Mouse (Mus musculus): Measurements from ENCODE around the gene Ypel5. TPM values are rescaled to one million over a fixed set of nuclear protein-coding genes. Genes with fewer than 3 reads are reported as not detected.

Gene Ypel5
- polyA plus RNA-seq, 1 experiment from 2014 or later = 74.5 TPM

DNA sequence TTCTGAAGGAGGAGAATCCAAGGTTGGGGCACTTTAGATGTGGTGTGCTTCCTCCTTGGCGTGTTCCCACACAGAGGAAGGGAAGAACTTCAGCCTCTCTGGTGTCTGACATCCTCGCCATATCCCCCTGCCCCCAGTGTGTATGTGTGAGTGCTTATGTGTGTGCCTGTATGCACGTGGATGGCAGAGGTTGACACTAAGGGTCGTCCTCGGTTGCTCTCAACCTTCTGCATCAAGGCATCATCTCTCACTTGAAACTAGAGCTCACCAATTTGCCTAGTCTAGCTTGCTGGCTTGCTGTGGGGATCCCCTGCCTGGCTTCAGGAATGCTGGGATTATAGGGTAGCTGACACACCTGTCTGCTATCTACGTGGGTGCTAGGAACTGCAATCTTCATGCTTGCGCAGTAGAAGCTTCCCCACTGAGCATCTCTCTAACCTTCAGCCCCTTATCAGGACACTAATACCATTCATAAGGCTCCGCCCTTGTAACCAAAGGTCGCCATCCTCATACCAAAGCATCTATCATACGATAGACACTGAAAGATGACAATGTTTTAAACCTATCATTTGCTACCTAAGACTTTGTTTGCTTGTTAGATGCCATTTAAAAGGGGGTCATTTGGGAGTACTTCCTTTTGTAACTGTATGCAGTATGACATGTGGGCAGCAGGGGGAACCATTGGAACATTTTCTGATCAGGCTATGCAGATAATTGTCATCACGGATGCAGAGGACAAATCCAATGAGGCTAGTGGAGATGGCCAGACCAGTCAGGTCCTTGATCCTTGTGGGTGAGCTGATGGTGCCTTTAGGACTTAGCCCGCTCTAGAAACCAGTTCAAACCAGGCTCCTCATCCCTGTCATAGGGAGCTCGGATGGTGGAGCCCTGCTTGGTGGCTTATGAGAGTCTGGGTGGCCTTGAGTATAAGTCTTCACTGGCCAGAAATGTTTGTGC, 21.7 kb downstream of the Ypel5 start:
- Histone ChIP-seq H3K9ac (replicated peaks) (no peak overlapping the region), H3K27me3 (no peaks in the 10 kb centered on the region; the same call in 1 of the 2 replicates), H3K9me3 (no peaks in the 10 kb centered on the region), H3K4me1 (no peaks in the 10 kb centered on the region), H3K27ac (replicated peaks) (no peak overlapping the region), H3K4me3 (no peak overlapping the region), H3K4me2 (replicated peaks) (no peak overlapping the region), H3K36me3 (no peaks in the 10 kb centered on the region)
- peak; percentile 73 for ATAC-seq (ENCODE audit: low FRiP score, low read depth)
- 58% methylated on average over 13 of the region's 13 CpGs for WGBS

DNA sequence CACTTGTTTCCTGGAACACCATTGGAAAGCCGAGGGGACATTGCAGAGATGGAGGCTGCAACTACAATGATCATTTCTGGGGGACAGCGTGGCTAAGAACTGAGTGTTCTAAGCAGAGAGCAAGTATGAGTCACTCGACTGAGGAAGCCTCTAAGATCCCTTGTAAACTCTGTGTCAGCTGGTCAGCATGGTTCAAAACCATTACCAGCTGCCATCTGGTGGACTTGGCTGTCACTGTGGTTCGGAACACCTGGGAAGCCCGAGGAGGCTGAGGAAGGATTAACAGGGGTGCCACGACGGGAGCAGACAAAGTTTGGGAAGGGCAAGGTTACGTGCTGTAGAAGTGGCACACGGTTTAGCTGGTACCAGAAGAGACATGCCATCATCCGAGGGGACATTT, 27.0 kb downstream of the Ypel5 start:
- Histone ChIP-seq H3K4me2 (replicated peaks) (no peak overlapping the region), H3K27ac (replicated peaks) (no peak overlapping the region), H3K27me3 (no peaks in the 10 kb centered on the region), H3K9ac (replicated peaks) (no peak overlapping the region), H3K4me3 (no peak overlapping the region), H3K4me1 (no peaks in the 10 kb centered on the region), H3K9me3 (no peaks in the 10 kb centered on the region), H3K36me3 (no peaks in the 10 kb centered on the region)
- no peak for ATAC-seq (ENCODE audit: low FRiP score, low read depth)
- WGBS = 82% methylated on average over 10 of the region's 10 CpGs

DNA sequence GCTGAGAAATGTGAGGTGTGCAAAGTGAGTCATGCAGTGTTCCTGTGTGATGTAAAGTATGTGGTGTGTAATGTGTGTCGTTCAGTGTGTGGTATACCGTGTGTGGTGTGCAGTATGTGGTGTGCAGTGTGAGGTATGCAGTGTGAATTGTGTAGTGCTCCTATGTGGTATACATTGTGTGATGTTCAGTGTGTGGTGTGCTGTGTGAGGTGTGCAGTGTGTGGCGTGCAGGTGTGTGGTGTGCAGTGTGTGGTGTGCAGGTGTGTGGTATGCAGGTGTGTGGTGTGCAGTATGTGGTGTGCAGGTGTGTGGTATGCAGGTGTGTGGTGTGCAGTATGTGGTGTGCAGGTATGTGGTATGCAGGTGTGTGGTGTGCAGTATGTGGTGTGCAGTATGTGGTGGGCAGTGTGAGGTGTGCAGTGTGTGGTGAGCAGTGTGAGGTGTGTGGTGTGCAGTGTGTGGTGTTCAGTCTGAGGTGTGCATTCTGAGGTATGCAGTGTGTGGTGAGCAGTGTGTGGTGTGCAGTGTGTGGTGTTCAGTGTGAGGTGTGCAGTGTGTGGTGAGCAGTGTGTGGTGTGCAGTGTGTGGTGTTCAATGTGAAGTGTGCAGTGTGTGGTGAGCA, 30.5 kb downstream of the Ypel5 start:
- Histone ChIP-seq H3K4me1 (no peaks in the 10 kb centered on the region), H3K4me3 (no peak overlapping the region), H3K27me3 (no peaks in the 10 kb centered on the region), H3K9me3 (no peaks in the 10 kb centered on the region), H3K4me2 (replicated peaks) (no peak overlapping the region), H3K27ac (replicated peaks) (no peak overlapping the region), H3K36me3 (no peaks in the 10 kb centered on the region), H3K9ac (replicated peaks) (no peak overlapping the region)
- WGBS = 94% methylated on average over 3 of the region's 3 CpGs
- ATAC-seq (ENCODE audit: low FRiP score, low read depth) = 0 out of 2 replicates have a peak, but pooled peaks have one; percentile 16

DNA sequence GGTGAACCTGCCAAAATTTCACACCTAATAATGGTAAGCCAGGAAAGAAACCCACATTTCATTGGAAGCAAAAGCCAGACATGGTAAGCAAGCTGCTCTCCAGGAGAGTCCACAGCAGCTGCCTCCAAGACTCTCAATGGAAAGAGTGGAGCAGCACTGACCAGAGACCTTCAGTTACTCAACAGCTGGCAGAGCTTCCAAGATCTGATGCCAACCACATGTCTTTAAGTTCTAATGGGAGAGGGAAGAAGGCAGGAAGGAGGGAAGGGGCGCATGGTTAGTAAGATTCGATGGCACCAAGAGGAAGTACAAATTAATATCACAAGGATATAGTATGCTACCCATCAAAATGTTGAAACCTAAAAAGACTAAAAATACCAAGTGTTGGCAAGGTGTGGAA, 31.9 kb downstream of the Ypel5 start:
- H3K4me2 ChIP-seq (replicated peaks) = no peak overlapping the region
- no peak overlapping the region for H3K4me3 ChIP-seq
- H3K27ac ChIP-seq (replicated peaks) = no peak overlapping the region
- 84% methylated on average over 2 of the region's 2 CpGs for WGBS
- no peak overlapping the region for H3K9ac ChIP-seq (replicated peaks)
- no peaks in the 10 kb centered on the region for H3K9me3 ChIP-seq
- no peaks in the 10 kb centered on the region for H3K4me1 ChIP-seq
- no peaks in the 10 kb centered on the region for H3K36me3 ChIP-seq
- ATAC-seq (ENCODE audit: low FRiP score, low read depth) = no peak
- H3K27me3 ChIP-seq = no peaks in the 10 kb centered on the region

DNA sequence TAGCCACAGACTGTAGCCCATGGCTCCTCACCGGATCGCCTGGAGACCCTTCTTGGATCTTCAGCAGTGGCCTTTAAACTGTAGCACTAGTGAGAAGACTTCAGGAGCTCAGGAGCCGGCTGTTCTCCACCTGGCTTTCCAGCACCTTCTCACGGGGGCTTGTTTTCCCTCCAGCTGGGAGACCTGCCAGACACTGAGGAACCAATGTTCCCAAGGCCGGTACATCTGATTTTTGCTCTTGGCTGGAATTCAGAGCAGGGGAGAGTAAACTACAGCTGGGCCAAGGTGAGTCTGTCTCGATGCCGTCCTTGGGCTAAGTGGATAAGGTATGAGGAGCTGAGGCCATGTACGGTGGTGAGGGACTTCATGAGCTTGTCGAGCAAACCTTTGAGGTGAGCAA, 42.7 kb downstream of the Ypel5 start:
- no peaks in the 10 kb centered on the region for H3K27me3 ChIP-seq
- H3K27ac ChIP-seq (replicated peaks) = no peak overlapping the region
- no peak overlapping the region for H3K4me3 ChIP-seq
- H3K36me3 ChIP-seq = no peaks in the 10 kb centered on the region
- H3K4me1 ChIP-seq = no peaks in the 10 kb centered on the region
- H3K9ac ChIP-seq (replicated peaks) = no peak overlapping the region
- no peaks in the 10 kb centered on the region for H3K9me3 ChIP-seq
- 90% methylated on average over 9 of the region's 9 CpGs for WGBS
- no peak for ATAC-seq (ENCODE audit: low FRiP score, low read depth)
- no peak overlapping the region for H3K4me2 ChIP-seq (replicated peaks)

DNA sequence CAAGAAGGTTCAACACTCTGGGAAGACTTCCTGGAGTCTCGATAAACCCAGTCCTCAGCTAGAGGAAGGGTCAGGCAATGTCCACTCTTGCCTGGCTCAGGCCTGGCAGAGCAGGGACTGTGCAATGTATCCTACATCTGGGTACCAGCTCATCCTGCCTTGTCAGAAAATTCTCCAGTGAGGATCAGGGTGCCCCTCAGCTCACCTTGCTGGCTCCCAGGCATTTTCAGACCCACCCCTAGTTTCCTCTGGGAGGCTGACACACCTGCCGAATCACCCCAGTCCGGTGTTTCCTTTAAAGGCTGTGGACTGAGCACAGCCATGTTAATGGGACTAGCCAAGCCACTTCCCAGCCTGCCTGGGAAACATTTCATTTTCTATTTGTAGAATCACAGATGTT, 43.9 kb downstream of the Ypel5 start:
- WGBS = 84% methylated on average over 3 of the region's 3 CpGs

DNA sequence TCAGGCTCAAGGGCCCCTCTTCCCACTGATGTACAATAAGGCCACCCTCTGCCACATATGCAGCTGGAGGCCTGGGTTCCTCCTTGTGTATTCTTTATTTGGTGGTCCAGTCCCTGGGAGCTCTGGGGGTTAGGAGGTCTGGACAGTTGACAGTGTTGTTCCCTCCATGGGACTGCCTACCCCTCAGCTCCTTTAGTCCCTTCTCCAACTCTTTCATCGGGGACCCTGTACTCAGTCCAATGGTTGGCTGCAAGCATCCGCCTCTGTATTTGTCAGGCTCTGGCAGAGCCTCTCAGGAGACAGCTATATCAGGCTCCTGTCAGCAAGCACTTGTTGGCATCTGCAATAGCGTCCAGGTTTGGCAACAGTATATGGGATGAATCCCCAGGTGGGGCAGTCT, 44.8 kb downstream of the Ypel5 start:
- no peak overlapping the region for H3K4me3 ChIP-seq
- no peaks in the 10 kb centered on the region for H3K36me3 ChIP-seq
- H3K4me2 ChIP-seq (replicated peaks) = no peak overlapping the region
- H3K9ac ChIP-seq (replicated peaks) = no peak overlapping the region
- WGBS = 78% methylated on average over 3 of the region's 3 CpGs
- ATAC-seq (ENCODE audit: low FRiP score, low read depth) = no peak
- no peaks in the 10 kb centered on the region for H3K4me1 ChIP-seq
- no peaks in the 10 kb centered on the region for H3K9me3 ChIP-seq
- no peak overlapping the region for H3K27ac ChIP-seq (replicated peaks)
- H3K27me3 ChIP-seq = no peaks in the 10 kb centered on the region

More for the DNA sequence above, 43.9 kb downstream of the Ypel5 start:
- Histone ChIP-seq H3K9me3 (no peaks in the 10 kb centered on the region), H3K4me2 (replicated peaks) (no peak overlapping the region), H3K4me3 (no peak overlapping the region), H3K27ac (replicated peaks) (no peak overlapping the region), H3K27me3 (no peaks in the 10 kb centered on the region), H3K36me3 (no peaks in the 10 kb centered on the region), H3K4me1 (no peaks in the 10 kb centered on the region), H3K9ac (replicated peaks) (no peak overlapping the region)
- no peak for ATAC-seq (ENCODE audit: low FRiP score, low read depth)

DNA sequence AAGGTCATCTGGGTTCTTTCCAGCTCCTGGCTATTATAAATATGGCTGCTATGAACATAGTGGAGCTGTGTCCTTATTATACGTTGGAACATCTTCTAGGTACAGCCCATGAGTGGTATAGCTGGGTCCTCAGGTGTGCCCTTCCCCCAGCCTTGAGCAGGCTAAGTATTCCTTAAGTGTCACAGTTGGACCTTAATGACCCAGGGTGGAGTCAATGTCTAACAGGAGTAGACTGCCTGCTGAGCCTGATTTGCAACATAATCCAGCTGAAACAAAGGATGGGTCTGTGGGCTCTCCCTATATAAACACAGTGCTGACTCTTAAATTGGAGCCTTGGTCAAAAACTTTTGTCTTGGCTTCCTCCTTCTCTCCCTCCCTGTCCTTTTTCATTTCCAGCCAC, 45.6 kb downstream of the Ypel5 start:
- no peaks in the 10 kb centered on the region for H3K4me1 ChIP-seq
- no peak overlapping the region for H3K4me2 ChIP-seq (replicated peaks)
- H3K27ac ChIP-seq (replicated peaks) = no peak overlapping the region
- no peaks in the 10 kb centered on the region for H3K27me3 ChIP-seq
- 53% methylated on average over 1 of the region's 1 CpGs for WGBS
- no peaks in the 10 kb centered on the region for H3K9me3 ChIP-seq
- H3K4me3 ChIP-seq = no peak overlapping the region
- no peak for ATAC-seq (ENCODE audit: low FRiP score, low read depth)
- H3K36me3 ChIP-seq = no peaks in the 10 kb centered on the region
- H3K9ac ChIP-seq (replicated peaks) = no peak overlapping the region

DNA sequence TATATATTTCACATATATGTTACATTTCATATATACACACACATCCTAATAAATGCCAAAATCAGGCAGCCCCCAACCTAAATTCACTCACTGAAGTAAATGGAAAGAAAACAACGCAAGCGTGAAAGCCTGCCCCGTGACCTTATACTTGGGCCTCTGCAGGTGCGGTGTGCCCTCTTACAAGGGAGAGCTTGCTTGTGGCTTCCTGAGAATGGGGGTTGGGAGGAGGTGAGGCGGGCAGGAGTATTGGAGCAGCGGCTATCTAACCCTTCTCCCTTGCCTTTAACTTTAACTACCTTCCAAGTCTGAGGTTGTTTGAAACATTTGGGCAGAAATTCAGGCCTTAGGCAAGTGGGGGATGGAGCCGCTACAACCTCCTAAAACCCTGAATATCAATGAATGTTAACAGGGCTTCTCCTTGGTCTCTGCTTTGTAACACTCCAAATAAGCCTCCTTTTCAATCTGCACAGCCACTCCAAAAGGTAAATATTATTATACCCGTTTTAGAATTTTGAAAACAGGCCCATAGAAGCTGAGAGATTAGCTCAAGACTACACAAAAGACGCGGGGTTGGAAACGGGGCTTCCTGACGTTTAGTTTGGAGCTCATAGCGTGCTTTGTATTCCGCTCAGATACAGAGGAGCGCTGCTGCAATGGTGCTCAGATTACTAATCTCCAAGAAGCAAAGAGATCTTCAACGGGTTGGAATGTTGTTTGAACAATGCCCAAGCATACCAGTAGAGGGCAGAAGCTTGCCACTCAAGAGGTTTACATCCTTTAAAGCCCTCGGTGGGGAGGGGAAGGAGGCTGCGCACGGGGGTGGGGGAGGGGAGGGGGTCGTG, 53.5 kb downstream of the Ypel5 start:
- Histone ChIP-seq H3K4me1 (peaks cover 12% of the 10 kb centered on the region), H3K36me3 (no peaks in the 10 kb centered on the region), H3K4me2 (replicated peaks) (peak overlapping the region; percentile 31), H3K27me3 (no peaks in the 10 kb centered on the region), H3K27ac (replicated peaks) (peak overlapping the region; percentile 60), H3K9me3 (no peaks in the 10 kb centered on the region), H3K4me3 (no peak overlapping the region), H3K9ac (replicated peaks) (peak overlapping the region; percentile 2; the same call in 1 of the 2 replicates)
- ATAC-seq (ENCODE audit: low FRiP score, low read depth) = peak; percentile 87
- 8% methylated on average over 19 of the region's 20 CpGs for WGBS

DNA sequence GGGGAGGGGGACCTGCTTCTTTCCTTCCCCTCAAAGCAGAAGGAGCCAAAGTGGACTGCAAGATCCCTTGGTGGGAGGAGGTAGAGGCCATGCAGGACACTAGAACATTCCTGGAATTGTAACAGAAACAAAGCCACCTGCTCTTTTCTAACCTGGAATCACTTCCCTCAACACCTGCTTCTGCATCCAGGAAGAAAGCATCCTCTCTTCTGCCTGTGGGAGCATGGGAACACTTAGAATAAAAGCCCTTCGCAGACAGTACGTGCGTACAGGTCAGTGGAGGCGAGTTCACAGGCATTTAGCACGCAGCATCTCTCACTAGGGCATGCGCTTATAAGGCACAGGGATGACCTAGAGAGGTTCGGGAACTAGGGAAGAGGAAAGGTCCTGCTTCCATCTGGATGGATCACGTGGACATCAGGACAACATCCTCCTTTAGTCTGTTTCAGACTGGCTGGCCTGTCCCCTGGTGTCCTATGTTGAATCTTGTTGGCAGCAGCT, 54.2 kb downstream of the Ypel5 start:
- Histone ChIP-seq H3K4me3 (no peak overlapping the region), H3K9ac (replicated peaks) (no peak overlapping the region), H3K9me3 (no peaks in the 10 kb centered on the region), H3K4me2 (replicated peaks) (peak overlapping the region; percentile 31; the same call in 1 of the 2 replicates), H3K27me3 (no peaks in the 10 kb centered on the region), H3K4me1 (peaks cover 12% of the 10 kb centered on the region), H3K36me3 (no peaks in the 10 kb centered on the region), H3K27ac (replicated peaks) (0 out of 2 replicates have a peak overlapping the region, but pooled peaks have one; percentile 15)
- peak; percentile 65 for ATAC-seq (ENCODE audit: low FRiP score, low read depth)
- 60% methylated on average over 8 of the region's 8 CpGs for WGBS

DNA sequence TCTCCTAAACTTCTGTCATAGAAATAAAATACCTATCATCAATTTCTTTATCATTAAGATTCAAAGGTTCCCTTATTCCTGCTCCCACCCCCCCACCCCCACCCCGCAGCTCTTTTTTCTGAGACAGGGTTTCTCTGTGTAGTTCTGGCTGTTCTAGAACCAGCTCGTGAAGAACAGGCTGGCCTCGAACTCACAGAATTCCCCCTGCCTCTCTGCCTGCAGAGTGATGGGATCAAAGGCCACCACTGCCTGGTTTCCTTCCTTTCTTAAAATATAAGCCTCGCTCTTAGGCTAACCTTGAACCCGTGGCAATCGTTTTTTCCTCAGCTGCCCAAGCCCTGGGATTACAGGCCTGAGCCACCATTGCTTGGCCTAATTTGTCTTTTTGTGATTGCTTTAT, 55.3 kb downstream of the Ypel5 start:
- H3K4me3 ChIP-seq = no peak overlapping the region
- no peaks in the 10 kb centered on the region for H3K9me3 ChIP-seq
- H3K4me2 ChIP-seq (replicated peaks) = no peak overlapping the region
- H3K27ac ChIP-seq (replicated peaks) = no peak overlapping the region
- peaks cover 12% of the 10 kb centered on the region for H3K4me1 ChIP-seq
- WGBS = 88% methylated on average over 6 of the region's 6 CpGs
- no peaks in the 10 kb centered on the region for H3K36me3 ChIP-seq
- no peaks in the 10 kb centered on the region for H3K27me3 ChIP-seq
- ATAC-seq (ENCODE audit: low FRiP score, low read depth) = no peak
- no peak overlapping the region for H3K9ac ChIP-seq (replicated peaks)
